Mouse (Mus musculus): ENCODE results near the gene Vps50. TPM values are rescaled to one million over a fixed set of nuclear protein-coding genes. Genes with fewer than 3 reads are reported as not detected.
"Not testable (repeated sequence)": the region's sequence is repeated elsewhere in the genome, so short reads cannot be mapped to it uniquely, and the experiment has no call there.

Gene Vps50
- polyA plus RNA-seq, 1 experiment: 39.8 TPM

GRCm38 (mm10) chr6:3560009-3560408, 61.8 kb downstream of the Vps50 start:
- Histone ChIP-seq H3K4me3 (ENCODE audit: insufficient read depth, low read length) (no peak overlapping the region), H3K4me1 (ENCODE audit: control insufficient read depth, insufficient read depth, low read length) (no peaks in the 10 kb centered on the region), H3K27ac (ENCODE audit: insufficient read depth, low read depth, low read length) (no peak overlapping the region)
- TF ChIP-seq POLR2A (IDR thresholded peaks at IDR 0.05; ENCODE audit: borderline replicate concordance, low read depth, low read length): no peak
- TF ChIP-seq CTCF (IDR thresholded peaks at IDR 0.05; ENCODE audit: low read depth, low read length): no peak

- H3K4me3 ChIP-seq (ENCODE audit: insufficient read depth, low read length): no peak overlapping the region
- H3K4me1 ChIP-seq (ENCODE audit: control insufficient read depth, insufficient read depth, low read length): no peaks in the 10 kb centered on the region
- H3K27ac ChIP-seq (ENCODE audit: insufficient read depth, low read depth, low read length): no peak overlapping the region
- TF ChIP-seq CTCF (IDR thresholded peaks at IDR 0.05; ENCODE audit: low read depth, low read length): no peak
- TF ChIP-seq POLR2A (IDR thresholded peaks at IDR 0.05; ENCODE audit: borderline replicate concordance, low read depth, low read length): no peak
These were observed 64.1 kb downstream of the Vps50 start for GRCm38 (mm10) chr6:3562301-3562700.

GRCm38 (mm10) chr6:3564118-3564517, 65.9 kb downstream of the Vps50 start:
- not testable (repeated sequence) for H3K27ac ChIP-seq (ENCODE audit: insufficient read depth, low read depth, low read length); H3K4me1 ChIP-seq (ENCODE audit: control insufficient read depth, insufficient read depth, low read length); H3K4me3 ChIP-seq (ENCODE audit: insufficient read depth, low read length)

- no peak overlapping the region for H3K4me3 ChIP-seq (ENCODE audit: insufficient read depth, low read length)
- H3K27ac ChIP-seq (ENCODE audit: insufficient read depth, low read depth, low read length): no peak overlapping the region
- H3K4me1 ChIP-seq (ENCODE audit: control insufficient read depth, insufficient read depth, low read length): no peaks in the 10 kb centered on the region
- TF ChIP-seq POLR2A (IDR thresholded peaks at IDR 0.05; ENCODE audit: borderline replicate concordance, low read depth, low read length) (no peak), CTCF (IDR thresholded peaks at IDR 0.05; ENCODE audit: low read depth, low read length) (no peak)
These were observed 66.8 kb downstream of the Vps50 start for GRCm38 (mm10) chr6:3565005-3565404.

GRCm38 (mm10) chr6:3565667-3566066, 67.5 kb downstream of the Vps50 start:
- no peak for TF ChIP-seq POLR2A (IDR thresholded peaks at IDR 0.05; ENCODE audit: borderline replicate concordance, low read depth, low read length)
- TF ChIP-seq CTCF (IDR thresholded peaks at IDR 0.05; ENCODE audit: low read depth, low read length): no peak
- H3K4me3 ChIP-seq (ENCODE audit: insufficient read depth, low read length): no peak overlapping the region
- H3K4me1 ChIP-seq (ENCODE audit: control insufficient read depth, insufficient read depth, low read length): no peaks in the 10 kb centered on the region
- no peak overlapping the region for H3K27ac ChIP-seq (ENCODE audit: insufficient read depth, low read depth, low read length)

- TF ChIP-seq POLR2A (IDR thresholded peaks at IDR 0.05; ENCODE audit: borderline replicate concordance, low read depth, low read length) (no peak), CTCF (IDR thresholded peaks at IDR 0.05; ENCODE audit: low read depth, low read length) (no peak)
These were observed 69.0 kb downstream of the Vps50 start for GRCm38 (mm10) chr6:3567071-3567610.

GRCm38 (mm10) chr6:3572221-3572815, 74.1 kb downstream of the Vps50 start:
- no peak overlapping the region for H3K27ac ChIP-seq (ENCODE audit: insufficient read depth, low read depth, low read length)
- H3K4me1 ChIP-seq (ENCODE audit: control insufficient read depth, insufficient read depth, low read length): no peaks in the 10 kb centered on the region
- H3K4me3 ChIP-seq (ENCODE audit: insufficient read depth, low read length): no peak overlapping the region
- no peak for TF ChIP-seq POLR2A (IDR thresholded peaks at IDR 0.05; ENCODE audit: borderline replicate concordance, low read depth, low read length)
- TF ChIP-seq CTCF (IDR thresholded peaks at IDR 0.05; ENCODE audit: low read depth, low read length): no peak

More at GRCm38 (mm10) chr6:3567071-3567610, 69.0 kb downstream of the Vps50 start:
- Histone ChIP-seq H3K4me3 (ENCODE audit: insufficient read depth, low read length) (no peak overlapping the region), H3K4me1 (ENCODE audit: control insufficient read depth, insufficient read depth, low read length) (no peaks in the 10 kb centered on the region), H3K27ac (ENCODE audit: insufficient read depth, low read depth, low read length) (no peak overlapping the region)

GRCm38 (mm10) chr6:3573787-3574186, 75.6 kb downstream of the Vps50 start:
- H3K4me1 ChIP-seq (ENCODE audit: control insufficient read depth, insufficient read depth, low read length): no peaks in the 10 kb centered on the region
- H3K27ac ChIP-seq (ENCODE audit: insufficient read depth, low read depth, low read length): no peak overlapping the region
- H3K4me3 ChIP-seq (ENCODE audit: insufficient read depth, low read length): no peak overlapping the region
- TF ChIP-seq POLR2A (IDR thresholded peaks at IDR 0.05; ENCODE audit: borderline replicate concordance, low read depth, low read length) (no peak), CTCF (IDR thresholded peaks at IDR 0.05; ENCODE audit: low read depth, low read length) (no peak)

GRCm38 (mm10) chr6:3585402-3585801, 87.2 kb downstream of the Vps50 start:
- TF ChIP-seq CTCF (IDR thresholded peaks at IDR 0.05; ENCODE audit: low read depth, low read length) (no peak), POLR2A (IDR thresholded peaks at IDR 0.05; ENCODE audit: borderline replicate concordance, low read depth, low read length) (no peak)
- Histone ChIP-seq H3K4me3 (ENCODE audit: insufficient read depth, low read length) (no peak overlapping the region), H3K4me1 (ENCODE audit: control insufficient read depth, insufficient read depth, low read length) (peaks cover under 1% of the 10 kb centered on the region), H3K27ac (ENCODE audit: insufficient read depth, low read depth, low read length) (no peak overlapping the region)

- Histone ChIP-seq H3K27ac (ENCODE audit: insufficient read depth, low read depth, low read length) (no peak overlapping the region), H3K4me1 (ENCODE audit: control insufficient read depth, insufficient read depth, low read length) (peaks cover 4% of the 10 kb centered on the region), H3K4me3 (ENCODE audit: insufficient read depth, low read length) (no peak overlapping the region)
- no peak for TF ChIP-seq POLR2A (IDR thresholded peaks at IDR 0.05; ENCODE audit: borderline replicate concordance, low read depth, low read length)
- TF ChIP-seq CTCF (IDR thresholded peaks at IDR 0.05; ENCODE audit: low read depth, low read length): no peak
These were observed 92.2 kb downstream of the Vps50 start for GRCm38 (mm10) chr6:3590289-3590904.
